Mouse (Mus musculus) stomach, embryonic 14.5 days (tissue): ENCODE results near the gene Smim20. TPM values are rescaled to one million over a fixed set of nuclear protein-coding genes. Genes with fewer than 3 reads are reported as not detected.
A peak's percentile ranks its signal among the peaks of the same experiment; 100 is the strongest.

ENCODE experiments used
- ATAC-seq: fragments of 200-750 bp; cut with Nextera tagmentation; 2 replicates; pipeline ENCODE4 v1.8.0; 2017; ENCODE audit warnings: low read depth, moderate TSS enrichment; ENCODE audit not compliant: insufficient number of reproducible peaks, insufficient read depth, low FRiP score
- H3K27ac ChIP-seq: fragments of 300-500 bp; sonication (generic); 2 replicates; pipeline ENCODE4 v1.5.1; 2014; ENCODE audit warnings: mild to moderate bottlenecking, low read length, moderate library complexity, mixed read lengths
- H3K27me3 ChIP-seq: fragments of 300-500 bp; sonication (generic); 2 replicates; pipeline ENCODE4 v1.6.1; 2014; ENCODE audit warnings: low read length, control low read depth, mixed read lengths; ENCODE audit not compliant: control insufficient read depth, insufficient read depth
- H3K36me3 ChIP-seq: fragments of 300-500 bp; sonication (generic); 2 replicates; pipeline ENCODE4 v1.6.1; 2014; ENCODE audit warnings: mild to moderate bottlenecking, control low read depth, low read length, moderate library complexity, mixed read lengths; ENCODE audit not compliant: control insufficient read depth, insufficient read depth
- H3K4me1 ChIP-seq: fragments of 300-500 bp; sonication (generic); 2 replicates; pipeline ENCODE4 v1.6.1; 2014; ENCODE audit warnings: low read length, control low read depth, mixed read lengths; ENCODE audit not compliant: control insufficient read depth, insufficient read depth
- H3K4me2 ChIP-seq: fragments of 300-500 bp; sonication (generic); replicated peaks from 2 replicates; pipeline ENCODE4 v1.6.1; 2014; ENCODE audit warnings: low read depth, low read length, control low read depth
- H3K4me3 ChIP-seq: fragments of 300-500 bp; sonication (generic); 2 replicates; pipeline ENCODE4 v1.5.1; 2014; ENCODE audit warnings: low read depth, low read length, control low read depth
- H3K9ac ChIP-seq: fragments of 300-500 bp; sonication (generic); replicated peaks from 2 replicates; pipeline ENCODE4 v1.6.1; 2014; ENCODE audit warnings: low read depth, mild to moderate bottlenecking, control low read depth, low read length, moderate library complexity, mixed read lengths
- H3K9me3 ChIP-seq: fragments of 300-500 bp; sonication (generic); 2 replicates; pipeline ENCODE4 v1.6.1; 2016; ENCODE audit warnings: low read depth, low read length, control low read depth; ENCODE audit not compliant: control insufficient read depth
- WGBS: fragments of 180-500 bp; shearing (Covaris S2); extraction: QIAGEN DNeasy Blood & Tissue Kit; methylation state at CpG from one replicate; pipeline ENCODE4 v1.1.7; 2014; 5-methylcytosine and 5-hydroxymethylcytosine counted together
- polyA plus RNA-seq: library from polyadenylated mRNA; unstranded; fragments of >200 nt; fragmentation: Nextera tagmentation; extraction: Ambion mirVana; gene quantifications from 2 replicates; pipeline ENCODE4 v1.2.1, GENCODE M21; 2014

Gene Smim20
- polyA plus RNA-seq, 1 experiment from 2014 or later: 93.6 TPM

- no peak overlapping the region for H3K27ac ChIP-seq
- H3K4me1 ChIP-seq: 0 out of 2 replicates have a peak, but pooled peaks cover 5% of the 10 kb centered on the region
- 54% methylated on average over 3 of the region's 3 CpGs for WGBS
- no peak for ATAC-seq
- H3K9ac ChIP-seq: no peak overlapping the region
- no peaks in the 10 kb centered on the region for H3K36me3 ChIP-seq
- no peaks in the 10 kb centered on the region for H3K9me3 ChIP-seq
- H3K27me3 ChIP-seq: no peaks in the 10 kb centered on the region
- H3K4me2 ChIP-seq: no peak overlapping the region
- no peak overlapping the region for H3K4me3 ChIP-seq
These were observed 53.4 kb downstream of the Smim20 start for GRCm38 (mm10) chr5:53320331-53320730.

- Histone ChIP-seq H3K4me3 (no peak overlapping the region), H3K9me3 (no peaks in the 10 kb centered on the region), H3K27ac (no peak overlapping the region), H3K36me3 (no peaks in the 10 kb centered on the region), H3K4me2 (no peak overlapping the region), H3K27me3 (no peaks in the 10 kb centered on the region), H3K9ac (no peak overlapping the region), H3K4me1 (0 out of 2 replicates have a peak, but pooled peaks cover 5% of the 10 kb centered on the region)
- ATAC-seq: no peak
- 93% methylated on average over 9 of the region's 9 CpGs for WGBS
These were observed 55.0 kb downstream of the Smim20 start for GRCm38 (mm10) chr5:53321901-53322300.

- no peaks in the 10 kb centered on the region for H3K36me3 ChIP-seq
These were observed 55.6 kb downstream of the Smim20 start for GRCm38 (mm10) chr5:53322471-53322870.

GRCm38 (mm10) chr5:53323121-53323520 lies 56.2 kb downstream of the Smim20 start:
- 63% methylated on average over 7 of the region's 7 CpGs for WGBS
- H3K9me3 ChIP-seq: no peaks in the 10 kb centered on the region
- H3K4me2 ChIP-seq: no peak overlapping the region
- H3K27me3 ChIP-seq: no peaks in the 10 kb centered on the region
- H3K36me3 ChIP-seq: no peaks in the 10 kb centered on the region
- no peak overlapping the region for H3K27ac ChIP-seq
- no peak overlapping the region for H3K4me3 ChIP-seq
- no peak overlapping the region for H3K9ac ChIP-seq
- 0 out of 2 replicates have a peak, but pooled peaks cover 5% of the 10 kb centered on the region for H3K4me1 ChIP-seq
- no peak for ATAC-seq

More at GRCm38 (mm10) chr5:53322471-53322870, 55.6 kb downstream of the Smim20 start:
- H3K27me3 ChIP-seq: no peaks in the 10 kb centered on the region
- no peak overlapping the region for H3K4me3 ChIP-seq
- no peak for ATAC-seq
- H3K27ac ChIP-seq: no peak overlapping the region
- 78% methylated on average over 11 of the region's 11 CpGs for WGBS
- no peaks in the 10 kb centered on the region for H3K9me3 ChIP-seq
- 0 out of 2 replicates have a peak, but pooled peaks cover 5% of the 10 kb centered on the region for H3K4me1 ChIP-seq
- H3K4me2 ChIP-seq: no peak overlapping the region
- H3K9ac ChIP-seq: no peak overlapping the region

GRCm38 (mm10) chr5:53324256-53324655 lies 57.4 kb downstream of the Smim20 start:
- WGBS: 78% methylated on average over 3 of the region's 3 CpGs

GRCm38 (mm10) chr5:53324791-53325190 lies 57.9 kb downstream of the Smim20 start:
- H3K9ac ChIP-seq: no peak overlapping the region
- WGBS: 63% methylated on average over 6 of the region's 6 CpGs
- H3K27me3 ChIP-seq: no peaks in the 10 kb centered on the region
- H3K27ac ChIP-seq: no peak overlapping the region
- H3K4me3 ChIP-seq: no peak overlapping the region
- no peaks in the 10 kb centered on the region for H3K9me3 ChIP-seq
- ATAC-seq: no peak
- H3K36me3 ChIP-seq: no peaks in the 10 kb centered on the region
- no peak overlapping the region for H3K4me2 ChIP-seq
- 0 out of 2 replicates have a peak, but pooled peaks cover 5% of the 10 kb centered on the region for H3K4me1 ChIP-seq

More at GRCm38 (mm10) chr5:53324256-53324655, 57.4 kb downstream of the Smim20 start:
- Histone ChIP-seq H3K36me3 (no peaks in the 10 kb centered on the region), H3K27ac (no peak overlapping the region), H3K27me3 (no peaks in the 10 kb centered on the region), H3K9me3 (no peaks in the 10 kb centered on the region), H3K4me1 (0 out of 2 replicates have a peak, but pooled peaks cover 5% of the 10 kb centered on the region), H3K4me2 (no peak overlapping the region), H3K9ac (no peak overlapping the region), H3K4me3 (no peak overlapping the region)
- ATAC-seq: no peak

GRCm38 (mm10) chr5:53326023-53326422 lies 59.1 kb downstream of the Smim20 start:
- Histone ChIP-seq H3K9me3 (no peaks in the 10 kb centered on the region), H3K27me3 (no peaks in the 10 kb centered on the region), H3K4me3 (no peak overlapping the region), H3K27ac (no peak overlapping the region), H3K4me1 (0 out of 2 replicates have a peak, but pooled peaks cover 4% of the 10 kb centered on the region), H3K36me3 (no peaks in the 10 kb centered on the region), H3K4me2 (no peak overlapping the region), H3K9ac (no peak overlapping the region)
- WGBS: 3% methylated on average over 8 of the region's 8 CpGs
- ATAC-seq: peak; percentile 61; the same call in 1 of the 2 replicates

- 53% methylated on average over 5 of the region's 5 CpGs for WGBS
- no peak overlapping the region for H3K4me2 ChIP-seq
These were observed 59.6 kb downstream of the Smim20 start for GRCm38 (mm10) chr5:53326491-53326890.

More at GRCm38 (mm10) chr5:53326491-53326890, 59.6 kb downstream of the Smim20 start:
- ATAC-seq: no peak
- H3K9ac ChIP-seq: no peak overlapping the region
- H3K4me3 ChIP-seq: no peak overlapping the region
- H3K27ac ChIP-seq: no peak overlapping the region
- no peaks in the 10 kb centered on the region for H3K36me3 ChIP-seq
- no peaks in the 10 kb centered on the region for H3K27me3 ChIP-seq
- no peaks in the 10 kb centered on the region for H3K9me3 ChIP-seq
- H3K4me1 ChIP-seq: no peaks in the 10 kb centered on the region
